Mouse (Mus musculus): ENCODE results near the gene Psma5. TPM values are rescaled to one million over a fixed set of nuclear protein-coding genes. Genes with fewer than 3 reads are reported as not detected.
A peak's percentile ranks its signal among the peaks of the same experiment; 100 is the strongest.
"Not testable (repeated sequence)": the region's sequence is repeated elsewhere in the genome, so short reads cannot be mapped to it uniquely, and the experiment has no call there.

Gene Psma5
- polyA plus RNA-seq, 1 experiment from 2014 or later: 277 TPM

DNA sequence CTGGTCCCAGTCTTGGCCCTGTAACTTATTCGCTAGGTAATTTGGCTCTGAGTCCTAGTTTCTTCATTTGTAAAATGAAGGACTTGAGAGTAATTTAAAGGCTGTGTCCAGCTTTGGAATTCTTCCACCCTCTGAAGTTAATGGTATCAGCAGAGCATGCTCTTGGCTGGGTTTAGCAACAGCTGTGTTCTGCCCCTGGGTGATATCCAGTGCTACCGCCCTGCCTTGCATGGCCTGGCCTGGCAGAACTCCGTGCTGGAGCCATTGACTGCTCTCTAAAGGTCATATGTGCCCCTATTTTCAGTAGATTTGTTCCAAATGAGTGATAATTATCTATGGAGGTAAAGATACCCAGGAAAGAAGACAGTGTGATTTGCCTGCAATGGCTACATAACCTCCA is 36.1 kb upstream of the Psma5 start:
- H3K27me3 ChIP-seq (ENCODE audit: control insufficient read depth, insufficient read depth, low read length): peaks cover 13% of the 10 kb centered on the region

GRCm38 (mm10) chr3:108225711-108226557 is 30.8 kb upstream of the Psma5 start:
- H3K27ac ChIP-seq (ENCODE audit: low read depth, low read length): no peak overlapping the region
- 2% methylated on average over 65 of the region's 67 CpGs for WGBS
- no peaks in the 10 kb centered on the region for H3K9me3 ChIP-seq (ENCODE audit: control insufficient read depth, low read length)
- peaks cover 5% of the 10 kb centered on the region; the same call in 1 of the 2 replicates for H3K4me1 ChIP-seq (replicated peaks; ENCODE audit: control insufficient read depth, insufficient read depth, low read length)
- ATAC-seq (replicated peaks; ENCODE audit: low FRiP score) (peak; percentile 63), DNase-seq (ENCODE audit: low spot score) (peak; percentile 69)
- peak overlapping the region; percentile 42 for H3K4me3 ChIP-seq (ENCODE audit: low read depth, low read length)
- peaks cover 36% of the 10 kb centered on the region for H3K27me3 ChIP-seq (ENCODE audit: control insufficient read depth, insufficient read depth, low read length)
- H3K9ac ChIP-seq (ENCODE audit: low read length): peak overlapping the region; percentile 58
- no peaks in the 10 kb centered on the region for H3K36me3 ChIP-seq (ENCODE audit: control insufficient read depth, insufficient read depth, low read length)
- H3K4me2 ChIP-seq (ENCODE audit: low read depth, low read length, severe bottlenecking): peak overlapping the region; percentile 61

More for the DNA sequence above, 36.1 kb upstream of the Psma5 start:
- DNase-seq (ENCODE audit: low spot score) (no peak), ATAC-seq (replicated peaks; ENCODE audit: low FRiP score) (no peak)
- Histone ChIP-seq H3K27ac (ENCODE audit: low read depth, low read length) (no peak overlapping the region), H3K9ac (ENCODE audit: low read length) (no peak overlapping the region), H3K4me3 (ENCODE audit: low read depth, low read length) (no peak overlapping the region), H3K36me3 (ENCODE audit: control insufficient read depth, insufficient read depth, low read length) (no peaks in the 10 kb centered on the region), H3K4me2 (ENCODE audit: low read depth, low read length, severe bottlenecking) (no peak overlapping the region), H3K4me1 (replicated peaks; ENCODE audit: control insufficient read depth, insufficient read depth, low read length) (no peaks in the 10 kb centered on the region; the same call in 1 of the 2 replicates), H3K9me3 (ENCODE audit: control insufficient read depth, low read length) (no peaks in the 10 kb centered on the region)
- WGBS: 78% methylated on average over 3 of the region's 3 CpGs

DNA sequence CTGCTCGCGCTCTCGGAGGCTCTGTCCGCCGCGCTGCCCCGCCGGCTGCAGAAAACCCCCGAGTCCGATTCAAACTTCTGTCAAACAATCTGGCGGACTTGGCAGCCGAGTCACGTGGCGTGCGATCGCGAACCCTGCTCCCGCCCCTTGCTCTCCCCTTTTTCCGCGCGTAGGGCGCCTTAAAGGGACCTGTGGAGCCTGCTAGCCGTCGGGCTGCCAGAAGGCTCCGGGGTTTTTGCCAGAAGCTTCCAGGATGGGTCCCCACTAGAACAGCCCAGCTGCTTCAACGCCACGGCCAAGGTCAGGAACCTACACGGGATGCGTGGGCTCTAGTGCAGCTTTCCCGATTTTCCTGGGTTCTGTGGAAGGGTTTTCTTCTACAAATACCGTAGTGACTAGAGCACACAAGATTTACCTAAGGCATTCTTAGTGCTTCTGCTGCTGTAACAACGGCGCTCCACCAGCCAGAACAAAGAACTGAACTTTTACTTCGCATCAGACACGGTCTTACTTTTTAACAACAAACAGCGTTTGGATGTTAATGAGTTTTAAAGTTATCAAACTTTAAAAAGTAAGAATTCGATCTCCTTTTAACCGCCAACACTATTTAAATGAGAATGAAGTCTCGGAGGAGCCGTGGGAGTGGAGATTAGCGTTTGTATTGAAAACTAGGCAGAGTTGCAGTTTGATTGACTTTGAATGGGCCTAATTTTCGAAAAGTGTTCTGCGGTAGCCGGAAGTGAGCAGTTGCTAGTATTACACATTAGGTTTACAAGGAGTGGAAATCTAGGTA is 30.0 kb upstream of the Psma5 start, which contains the start of gene Sypl2:
Gene Sypl2, minus strand, starts transcription at position 91 of the 793 bp plus-strand sequence.
- no peak within 1 kb of the TSS for H3K27ac ChIP-seq (ENCODE audit: low read depth, low read length)
- H3K9me3 ChIP-seq (ENCODE audit: control insufficient read depth, low read length): no peaks in the 10 kb centered on the region
- H3K4me1 ChIP-seq (replicated peaks; ENCODE audit: control insufficient read depth, insufficient read depth, low read length): peaks cover 5% of the 10 kb centered on the region; the same call in 1 of the 2 replicates
- peak; percentile 76 for ATAC-seq (replicated peaks; ENCODE audit: low FRiP score)
- H3K9ac ChIP-seq (ENCODE audit: low read length): peak within 1 kb of the TSS; percentile 58
- H3K4me3 ChIP-seq (ENCODE audit: low read depth, low read length): peak within 1 kb of the TSS; percentile 42
- DNase-seq (ENCODE audit: low spot score): peak; percentile 79
- H3K27me3 ChIP-seq (ENCODE audit: control insufficient read depth, insufficient read depth, low read length): peaks cover 36% of the 10 kb centered on the region
- H3K36me3 ChIP-seq (ENCODE audit: control insufficient read depth, insufficient read depth, low read length): no peaks in the 10 kb centered on the region
- peak within 1 kb of the TSS; percentile 61 for H3K4me2 ChIP-seq (ENCODE audit: low read depth, low read length, severe bottlenecking)
- 3% methylated on average over 40 of the region's 44 CpGs for WGBS

DNA sequence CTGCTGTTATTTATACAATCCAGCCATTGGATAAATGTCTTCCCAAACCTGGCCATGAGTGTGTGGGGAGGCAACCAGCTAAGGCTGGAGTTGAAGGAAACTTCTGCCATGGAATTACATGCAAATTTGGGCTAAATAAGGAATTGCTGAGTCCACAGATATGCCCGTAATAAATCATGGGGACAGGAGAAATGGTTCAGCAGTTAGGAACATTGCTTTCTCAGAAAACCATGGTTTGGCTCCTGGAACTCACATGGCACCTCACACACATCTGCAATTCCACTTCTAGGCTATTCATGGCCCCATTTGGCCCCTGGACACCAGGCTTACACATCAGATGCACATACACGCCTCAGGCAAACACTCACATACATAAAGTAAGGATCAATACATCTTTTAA is 29.2 kb upstream of the Psma5 start:
- peaks cover 5% of the 10 kb centered on the region; the same call in 1 of the 2 replicates for H3K4me1 ChIP-seq (replicated peaks; ENCODE audit: control insufficient read depth, insufficient read depth, low read length)
- peak overlapping the region; percentile 61; the same call in 1 of the 2 replicates for H3K4me2 ChIP-seq (ENCODE audit: low read depth, low read length, severe bottlenecking)
- H3K9me3 ChIP-seq (ENCODE audit: control insufficient read depth, low read length): no peaks in the 10 kb centered on the region
- H3K36me3 ChIP-seq (ENCODE audit: control insufficient read depth, insufficient read depth, low read length): no peaks in the 10 kb centered on the region
- peaks cover 36% of the 10 kb centered on the region for H3K27me3 ChIP-seq (ENCODE audit: control insufficient read depth, insufficient read depth, low read length)
- no peak overlapping the region; the same call in 1 of the 2 replicates for H3K4me3 ChIP-seq (ENCODE audit: low read depth, low read length)
- H3K9ac ChIP-seq (ENCODE audit: low read length): no peak overlapping the region
- DNase-seq (ENCODE audit: low spot score) (peak; percentile 21), ATAC-seq (replicated peaks; ENCODE audit: low FRiP score) (no peak)
- 81% methylated on average over 2 of the region's 2 CpGs for WGBS
- no peak overlapping the region for H3K27ac ChIP-seq (ENCODE audit: low read depth, low read length)

GRCm38 (mm10) chr3:108231646-108232045 is 25.1 kb upstream of the Psma5 start:
- H3K27ac ChIP-seq (ENCODE audit: low read depth, low read length): no peak overlapping the region
- no peaks in the 10 kb centered on the region for H3K4me1 ChIP-seq (replicated peaks; ENCODE audit: control insufficient read depth, insufficient read depth, low read length)
- H3K9ac ChIP-seq (ENCODE audit: low read length): no peak overlapping the region
- DNase-seq (ENCODE audit: low spot score) (peak; percentile 6), ATAC-seq (replicated peaks; ENCODE audit: low FRiP score) (no peak)
- no peak overlapping the region for H3K4me3 ChIP-seq (ENCODE audit: low read depth, low read length)
- peaks cover 13% of the 10 kb centered on the region for H3K27me3 ChIP-seq (ENCODE audit: control insufficient read depth, insufficient read depth, low read length)
- no peaks in the 10 kb centered on the region for H3K9me3 ChIP-seq (ENCODE audit: control insufficient read depth, low read length)
- WGBS: 88% methylated on average over 4 of the region's 4 CpGs
- no peaks in the 10 kb centered on the region for H3K36me3 ChIP-seq (ENCODE audit: control insufficient read depth, insufficient read depth, low read length)
- no peak overlapping the region for H3K4me2 ChIP-seq (ENCODE audit: low read depth, low read length, severe bottlenecking)

DNA sequence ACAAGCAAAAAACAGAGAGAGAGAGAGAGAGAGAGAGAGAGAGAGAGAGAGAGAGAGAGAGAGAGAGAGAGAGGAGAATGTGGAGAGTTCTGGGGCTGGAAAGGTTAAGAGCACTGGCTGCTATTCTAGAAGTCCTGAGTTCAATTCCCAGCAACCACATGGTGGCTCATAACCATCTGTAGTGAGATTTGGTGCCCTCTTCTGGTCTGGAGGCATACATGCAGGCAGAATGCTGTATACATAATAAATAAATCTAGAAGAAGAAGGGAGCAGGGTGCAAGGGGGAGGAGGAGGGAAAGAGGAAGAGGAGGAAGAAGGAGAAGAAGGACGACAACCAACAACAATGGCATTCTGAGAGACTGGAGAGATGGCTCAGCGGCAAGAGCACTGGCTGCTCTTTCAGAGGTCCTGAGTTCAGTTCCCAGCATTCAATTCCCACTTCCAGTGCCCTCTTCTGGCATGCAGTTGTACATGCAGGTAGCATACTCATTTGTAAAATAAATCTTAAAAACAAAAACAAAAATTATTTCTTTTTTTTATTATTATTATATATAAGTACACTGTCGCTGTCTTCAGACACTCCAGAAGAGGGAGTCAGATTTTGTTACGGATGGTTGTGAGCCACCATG is 19.1 kb upstream of the Psma5 start:
- not testable (repeated sequence) for ATAC-seq (replicated peaks; ENCODE audit: low FRiP score); H3K27ac ChIP-seq (ENCODE audit: low read depth, low read length); DNase-seq (ENCODE audit: low spot score); H3K9me3 ChIP-seq (ENCODE audit: control insufficient read depth, low read length); H3K27me3 ChIP-seq (ENCODE audit: control insufficient read depth, insufficient read depth, low read length); H3K4me1 ChIP-seq (replicated peaks; ENCODE audit: control insufficient read depth, insufficient read depth, low read length); H3K36me3 ChIP-seq (ENCODE audit: control insufficient read depth, insufficient read depth, low read length); H3K4me2 ChIP-seq (ENCODE audit: low read depth, low read length, severe bottlenecking); H3K9ac ChIP-seq (ENCODE audit: low read length); H3K4me3 ChIP-seq (ENCODE audit: low read depth, low read length)
- 82% methylated on average over 4 of the region's 4 CpGs for WGBS

DNA sequence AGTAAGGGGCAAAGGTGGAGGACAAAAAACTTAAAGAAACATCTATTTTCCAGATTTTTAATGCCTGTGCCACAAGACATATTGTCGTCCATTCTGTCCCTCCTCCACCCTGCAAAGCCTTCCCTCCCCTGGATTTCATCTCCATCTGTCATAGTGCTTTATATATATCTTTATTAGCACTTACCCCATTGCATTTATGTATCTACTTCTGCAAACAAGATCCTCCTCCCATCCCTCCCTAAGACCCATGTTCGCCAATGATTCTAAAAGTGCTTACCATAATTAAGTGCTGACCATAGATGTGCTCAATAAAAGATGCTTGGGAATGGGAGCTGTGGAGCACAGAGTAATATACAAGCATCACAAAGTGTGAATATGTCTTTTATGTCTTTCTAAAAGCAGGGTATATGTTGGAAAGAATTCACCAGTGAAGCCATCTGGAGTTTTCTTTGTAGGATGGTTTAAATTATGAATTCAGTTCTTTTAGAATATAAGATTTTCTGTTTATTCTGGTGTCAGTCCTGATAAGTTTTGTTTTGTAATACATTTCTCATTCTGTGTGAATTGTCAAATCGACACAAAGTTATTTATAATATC is 15.4 kb upstream of the Psma5 start:
- WGBS: 91% methylated on average over 3 of the region's 3 CpGs
- H3K4me2 ChIP-seq (ENCODE audit: low read depth, low read length, severe bottlenecking): no peak overlapping the region
- no peak overlapping the region for H3K9ac ChIP-seq (ENCODE audit: low read length)
- H3K27me3 ChIP-seq (ENCODE audit: control insufficient read depth, insufficient read depth, low read length): no peaks in the 10 kb centered on the region
- H3K4me3 ChIP-seq (ENCODE audit: low read depth, low read length): no peak overlapping the region
- no peak overlapping the region for H3K27ac ChIP-seq (ENCODE audit: low read depth, low read length)
- no peaks in the 10 kb centered on the region for H3K36me3 ChIP-seq (ENCODE audit: control insufficient read depth, insufficient read depth, low read length)
- no peak for ATAC-seq (replicated peaks; ENCODE audit: low FRiP score)
- no peak for DNase-seq (ENCODE audit: low spot score)
- no peaks in the 10 kb centered on the region for H3K9me3 ChIP-seq (ENCODE audit: control insufficient read depth, low read length)
- H3K4me1 ChIP-seq (replicated peaks; ENCODE audit: control insufficient read depth, insufficient read depth, low read length): no peaks in the 10 kb centered on the region

DNA sequence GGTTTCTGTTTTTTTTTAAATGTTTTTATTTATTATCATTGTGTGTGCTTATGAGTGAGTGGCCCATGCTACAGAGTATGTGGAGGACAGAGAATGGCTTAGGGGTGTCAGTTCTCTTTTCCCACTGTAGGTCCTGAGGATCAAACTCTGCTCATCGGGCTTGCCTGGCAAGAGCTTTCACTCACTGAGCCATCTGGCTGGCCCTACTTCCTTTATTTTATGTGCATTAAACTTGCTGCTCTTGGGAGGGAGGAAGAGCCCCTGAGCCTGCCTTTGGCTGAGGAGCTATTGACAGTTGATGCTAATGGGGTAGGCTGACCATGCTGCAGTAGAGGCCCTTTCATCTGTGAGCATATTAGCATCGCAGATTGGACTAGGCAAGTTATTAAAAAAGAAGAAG is 9.9 kb upstream of the Psma5 start:
- H3K27me3 ChIP-seq (ENCODE audit: control insufficient read depth, insufficient read depth, low read length): no peaks in the 10 kb centered on the region
- H3K4me1 ChIP-seq (replicated peaks; ENCODE audit: control insufficient read depth, insufficient read depth, low read length): no peaks in the 10 kb centered on the region
- H3K27ac ChIP-seq (ENCODE audit: low read depth, low read length): no peak overlapping the region

More for the DNA sequence above, 9.9 kb upstream of the Psma5 start:
- no peak overlapping the region for H3K9ac ChIP-seq (ENCODE audit: low read length)
- no peaks in the 10 kb centered on the region for H3K9me3 ChIP-seq (ENCODE audit: control insufficient read depth, low read length)
- H3K4me2 ChIP-seq (ENCODE audit: low read depth, low read length, severe bottlenecking): no peak overlapping the region
- DNase-seq (ENCODE audit: low spot score) (no peak), ATAC-seq (replicated peaks; ENCODE audit: low FRiP score) (no peak)
- no peaks in the 10 kb centered on the region for H3K36me3 ChIP-seq (ENCODE audit: control insufficient read depth, insufficient read depth, low read length)
- H3K4me3 ChIP-seq (ENCODE audit: low read depth, low read length): no peak overlapping the region
- 89% methylated on average over 2 of the region's 2 CpGs for WGBS

Measured in forebrain, embryonic 11.5 days (tissue).